Mouse (Mus musculus) heart, adult 2 months (tissue): ENCODE measurements around the gene Eif3d. TPM values are rescaled to one million over a fixed set of nuclear protein-coding genes. Genes with fewer than 3 reads are reported as not detected.

Experiments
- DNase-seq, 2 experiments: peaks; one replicate each; pipeline ENCODE4 v3.0.0; 2021
- H3K27ac ChIP-seq: fragments of 200-600 bp; 2 replicates; pipeline ENCODE4 v1.8.1; 2022
- H3K27me3 ChIP-seq: fragments of 200-500 bp; 2 replicates; pipeline ENCODE4 v1.6.1; 2012; ENCODE audit warnings: mild to moderate bottlenecking, low read length, inconsistent platforms, mixed read lengths; ENCODE audit not compliant: control insufficient read depth, insufficient read depth
- H3K36me3 ChIP-seq: fragments of 200-500 bp; 2 replicates; pipeline ENCODE4 v1.6.1; 2012; ENCODE audit warnings: low read length, inconsistent platforms; ENCODE audit not compliant: control insufficient read depth, insufficient read depth
- H3K4me1 ChIP-seq: fragments of 200-500 bp; 2 replicates; pipeline ENCODE4 v1.6.1; 2011; ENCODE audit warnings: low read length; ENCODE audit not compliant: control insufficient read depth, insufficient read depth
- H3K4me3 ChIP-seq: fragments of 200-600 bp; 2 replicates; pipeline ENCODE4 v1.8.1; 2022
- H3K79me2 ChIP-seq: fragments of 200-500 bp; replicated peaks from 2 replicates; pipeline ENCODE4 v1.6.1; 2012; ENCODE audit warnings: mild to moderate bottlenecking, inconsistent platforms, low read length, moderate library complexity, mixed read lengths; ENCODE audit not compliant: control insufficient read depth, insufficient read depth
- H3K9ac ChIP-seq: fragments of 200-500 bp; 2 replicates; pipeline ENCODE4 v1.6.1; 2012; ENCODE audit warnings: low read depth, mild to moderate bottlenecking, control low read depth, inconsistent platforms, low read length, mixed read lengths
- CTCF ChIP-seq: fragments of 200-600 bp; IDR thresholded peaks from 2 replicates; pipeline ENCODE4 v1.8.1; 2022; ENCODE audit warnings: antibody characterized with exemption, mild to moderate bottlenecking, moderate library complexity
- EP300 ChIP-seq: fragments of 200-500 bp; IDR thresholded peaks from 2 replicates; pipeline ENCODE4 v1.6.1; 2011; ENCODE audit warnings: low read depth, low read length, control low read depth; ENCODE audit not compliant: insufficient read depth
- POLR2A ChIP-seq: fragments of 200-500 bp; IDR thresholded peaks from 2 replicates; pipeline ENCODE4 v1.6.1; 2011; ENCODE audit warnings: mild to moderate bottlenecking, low read depth, low read length, control low read depth; ENCODE audit not compliant: insufficient read depth
- whole genome bisulfite sequencing: fragments of 180-500 bp; shearing (Covaris S2); methylation state at CpG from one replicate; pipeline ENCODE4 v1.1.7; 2018; 5-methylcytosine and 5-hydroxymethylcytosine counted together
- intact Hi-C: fragments of 180-260 bp; cut with DNase I; formaldehyde crosslinking; loops from one replicate; pipeline ENCODE4 v1.15.1; 2025
- polyA plus RNA-seq: library from polyadenylated mRNA; depleted of rRNA; stranded (reverse); fragments of >200 nt; gene quantifications from 2 replicates; pipeline ENCODE4 v1.2.3, GENCODE M21; 2012
- total RNA-seq, 2 experiments: library from RNA; stranded (reverse); gene quantifications; 2 replicates each; pipeline ENCODE4 v1.2.3; 2021

Eif3d gene
- total and polyA plus RNA-seq, 3 experiments, result 62.6 to 87.6 (median 64.4) TPM

DNA sequence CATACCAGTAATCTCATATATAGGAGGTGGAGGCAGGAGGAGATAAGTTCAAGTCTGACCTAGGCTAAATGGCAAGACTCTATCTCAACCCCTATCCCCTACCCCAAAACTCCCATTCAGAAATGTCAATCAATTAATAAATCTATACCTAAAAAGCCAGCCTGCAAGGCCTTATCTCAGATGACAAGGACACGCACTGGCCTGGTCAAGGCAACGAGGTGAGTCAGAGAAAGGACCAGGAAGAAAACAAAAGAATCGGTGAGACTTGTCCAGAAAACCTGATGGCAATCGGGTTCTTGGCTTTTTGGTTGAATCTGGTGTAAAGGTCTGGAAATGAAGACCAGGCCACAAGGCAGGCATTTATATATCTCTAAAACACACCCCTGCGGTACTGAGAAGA lies 43.7 kb downstream of the Eif3d start:
- H3K36me3 ChIP-seq, result no peaks in the 10 kb centered on the region
- H3K27me3 ChIP-seq, result no peaks in the 10 kb centered on the region
- no peak overlapping the region for H3K9ac ChIP-seq
- 86% methylated on average over 5 of the region's 5 CpGs for WGBS
- no peak for TF ChIP-seq EP300
- TF ChIP-seq CTCF, result no peak
- TF ChIP-seq POLR2A, result no peak
- intact Hi-C loops, result no loop called here
- no peak for DNase-seq
- H3K4me3 ChIP-seq, result no peak overlapping the region
- no peak overlapping the region for H3K27ac ChIP-seq
- H3K4me1 ChIP-seq, result peaks cover 6% of the 10 kb centered on the region
- H3K79me2 ChIP-seq, result no peaks in the 10 kb centered on the region

GRCm38 (mm10) chr15:77925195-77925594 lies 45.4 kb downstream of the Eif3d start:
- peaks cover 2% of the 10 kb centered on the region for H3K4me1 ChIP-seq
- no peak overlapping the region for H3K4me3 ChIP-seq
- no peak overlapping the region for H3K9ac ChIP-seq
- no peaks in the 10 kb centered on the region for H3K27me3 ChIP-seq
- H3K27ac ChIP-seq, result no peak overlapping the region
- intact Hi-C loops, result no loop called here
- H3K36me3 ChIP-seq, result no peaks in the 10 kb centered on the region
- no peak for DNase-seq
- TF ChIP-seq CTCF (no peak), POLR2A (no peak), EP300 (no peak)
- no peaks in the 10 kb centered on the region for H3K79me2 ChIP-seq
- WGBS, result 98% methylated on average over 2 of the region's 2 CpGs

- intact Hi-C loops, result no loop called here
- Histone ChIP-seq H3K4me3 (no peak overlapping the region), H3K79me2 (no peaks in the 10 kb centered on the region), H3K9ac (no peak overlapping the region), H3K4me1 (peaks cover 6% of the 10 kb centered on the region), H3K36me3 (peaks cover 2% of the 10 kb centered on the region; the same call in 1 of the 2 replicates), H3K27ac (no peak overlapping the region; the same call in 1 of the 2 replicates), H3K27me3 (no peaks in the 10 kb centered on the region)
- no peak for DNase-seq
- no peak for TF ChIP-seq EP300
- TF ChIP-seq POLR2A, result no peak
- TF ChIP-seq CTCF, result no peak
- 65% methylated on average over 9 of the region's 9 CpGs for WGBS
These were observed 47.2 kb downstream of the Eif3d start for GRCm38 (mm10) chr15:77923267-77924035.

DNA sequence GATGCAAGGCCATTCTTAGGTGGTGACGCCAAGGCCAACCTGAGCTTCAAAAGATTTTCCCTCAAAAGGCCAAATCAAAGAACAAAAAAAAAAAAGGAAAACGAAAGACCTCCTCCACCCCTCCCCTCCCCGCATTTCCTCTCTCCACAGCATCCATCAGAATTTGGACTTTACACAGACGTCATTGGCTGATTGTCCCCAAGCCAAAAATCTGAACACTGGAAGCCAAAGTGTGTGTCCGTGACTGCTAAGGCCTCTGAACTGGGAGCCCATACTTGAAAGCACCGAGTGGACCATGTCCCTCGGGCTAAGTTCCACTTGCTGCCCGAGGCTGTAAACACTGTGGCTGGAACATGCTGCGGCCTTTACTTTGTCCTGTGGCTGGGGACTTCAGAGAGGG lies 47.9 kb downstream of the Eif3d start:
- DNase-seq, result no peak

DNA sequence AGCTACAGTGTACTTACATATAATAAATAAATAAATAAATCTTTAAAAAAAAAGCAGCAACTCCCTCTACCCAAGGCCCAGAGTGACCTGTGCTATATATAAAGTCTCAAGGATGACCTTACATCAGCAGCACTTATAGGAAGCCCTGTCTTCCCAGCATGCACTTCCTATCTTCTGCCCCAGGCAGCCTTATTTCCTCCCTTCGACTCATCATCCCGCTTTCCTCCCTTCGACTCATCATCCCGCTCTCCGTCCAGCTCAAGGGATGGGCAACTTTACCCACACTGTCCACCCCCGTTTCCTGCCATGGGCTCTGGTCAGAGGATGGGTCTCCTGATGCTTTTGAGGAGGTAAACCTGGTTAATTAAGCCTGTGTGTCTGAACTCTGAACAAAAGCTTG lies 49.0 kb downstream of the Eif3d start:
- DNase-seq, result no peak
- TF ChIP-seq CTCF, result no peak
- TF ChIP-seq POLR2A, result no peak
- TF ChIP-seq EP300, result no peak
- H3K79me2 ChIP-seq, result no peaks in the 10 kb centered on the region
- H3K27me3 ChIP-seq, result no peaks in the 10 kb centered on the region
- H3K9ac ChIP-seq, result no peak overlapping the region
- H3K4me1 ChIP-seq, result peaks cover 4% of the 10 kb centered on the region
- H3K27ac ChIP-seq, result no peak overlapping the region
- WGBS, result 62% methylated on average over 6 of the region's 6 CpGs
- intact Hi-C loops, result no loop called here
- H3K4me3 ChIP-seq, result no peak overlapping the region
- H3K36me3 ChIP-seq, result peaks cover 2% of the 10 kb centered on the region; the same call in 1 of the 2 replicates

More for the DNA sequence above, 47.9 kb downstream of the Eif3d start:
- Histone ChIP-seq H3K4me3 (no peak overlapping the region), H3K4me1 (peaks cover 4% of the 10 kb centered on the region), H3K79me2 (no peaks in the 10 kb centered on the region), H3K36me3 (peaks cover 2% of the 10 kb centered on the region; the same call in 1 of the 2 replicates), H3K27ac (peak overlapping the region; percentile 31; the same call in 1 of the 2 replicates), H3K27me3 (no peaks in the 10 kb centered on the region), H3K9ac (no peak overlapping the region)
- TF ChIP-seq POLR2A (no peak), CTCF (no peak), EP300 (no peak)
- intact Hi-C loops, result no loop called here
- 58% methylated on average over 9 of the region's 9 CpGs for WGBS

GRCm38 (mm10) chr15:77920511-77921462 lies 49.8 kb downstream of the Eif3d start:
- DNase-seq, result peak in 1 of 2 experiments; percentile 42
- TF ChIP-seq EP300 (0 out of 2 replicates have a peak, but pooled peaks have one; percentile 13), POLR2A (no peak), CTCF (peak; percentile 51)
- no peak overlapping the region for H3K4me3 ChIP-seq
- no peaks in the 10 kb centered on the region for H3K27me3 ChIP-seq
- H3K36me3 ChIP-seq, result peaks cover 2% of the 10 kb centered on the region; the same call in 1 of the 2 replicates
- WGBS, result 44% methylated on average over 10 of the region's 10 CpGs
- H3K79me2 ChIP-seq, result no peaks in the 10 kb centered on the region
- H3K4me1 ChIP-seq, result peaks cover 4% of the 10 kb centered on the region
- H3K27ac ChIP-seq, result peak overlapping the region; percentile 51
- H3K9ac ChIP-seq, result no peak overlapping the region
- intact Hi-C loops, result no loop called here
